Mouse (Mus musculus) megakaryocyte, embryonic 14.5 days (primary cell): Measurements from ENCODE around the gene Trim41. TPM values are rescaled to one million over a fixed set of nuclear protein-coding genes. Genes with fewer than 3 reads are reported as not detected.
"Not testable (repeated sequence)": the region's sequence is repeated elsewhere in the genome, so short reads cannot be mapped to it uniquely, and the experiment has no call there.

Experiments
- H3K27me3 ChIP-seq: replicated peaks from 2 replicates; pipeline ENCODE3; 2012; ENCODE audit warnings: inconsistent platforms
- H3K36me3 ChIP-seq: replicated peaks from 2 replicates; pipeline ENCODE3; 2012; ENCODE audit warnings: low read length, inconsistent platforms, mixed read lengths
- H3K4me1 ChIP-seq: 2 replicates; pipeline ENCODE4 v1.6.1; 2012; ENCODE audit warnings: inconsistent platforms
- H3K4me3 ChIP-seq: replicated peaks from 2 replicates; pipeline ENCODE3; 2012; ENCODE audit warnings: moderate library complexity, mild to moderate bottlenecking, inconsistent platforms
- H3K9me3 ChIP-seq: 2 replicates; pipeline ENCODE4 v1.6.1; 2012; ENCODE audit warnings: inconsistent platforms
- FLI1 ChIP-seq: IDR thresholded peaks from 2 replicates; pipeline ENCODE4 v1.6.1; 2012; ENCODE audit warnings: low read length, inconsistent platforms, mixed read lengths
- GATA1 ChIP-seq: IDR thresholded peaks from 3 replicates; pipeline ENCODE4 v1.6.1; 2012; ENCODE audit warnings: mixed read lengths, low read length, inconsistent platforms, borderline replicate concordance
- polyA plus RNA-seq: library from polyadenylated mRNA; stranded (reverse); fragments of >175 nt; gene quantifications from 2 replicates; pipeline ENCODE4 v1.2.3, GENCODE M21; 2012; ENCODE audit warnings: low replicate concordance; ENCODE audit not compliant: insufficient read depth

Gene Trim41
- polyA plus RNA-seq, 1 experiment: 56.2 TPM

GRCm38 (mm10) chr11:48850240-48850639, 33.1 kb upstream of the Trim41 start:
- Histone ChIP-seq H3K4me3 (no peak overlapping the region), H3K9me3 (peaks cover 8% of the 10 kb centered on the region), H3K4me1 (peaks cover 59% of the 10 kb centered on the region), H3K27me3 (peaks cover 9% of the 10 kb centered on the region), H3K36me3 (peaks cover 8% of the 10 kb centered on the region)
- no peak for TF ChIP-seq FLI1
- TF ChIP-seq GATA1: no peak

GRCm38 (mm10) chr11:48846881-48847280, 29.7 kb upstream of the Trim41 start:
- Histone ChIP-seq H3K4me3 (no peak overlapping the region), H3K27me3 (peaks cover 9% of the 10 kb centered on the region), H3K9me3 (peaks cover 8% of the 10 kb centered on the region), H3K4me1 (peaks cover 38% of the 10 kb centered on the region), H3K36me3 (peaks cover 8% of the 10 kb centered on the region)
- TF ChIP-seq FLI1 (no peak), GATA1 (no peak)

GRCm38 (mm10) chr11:48846362-48846761, 29.2 kb upstream of the Trim41 start:
- not testable (repeated sequence) for H3K27me3 ChIP-seq, H3K4me3 ChIP-seq, H3K36me3 ChIP-seq, H3K9me3 ChIP-seq
- peaks cover 40% of the 10 kb centered on the region for H3K4me1 ChIP-seq

- Histone ChIP-seq H3K27me3 (peaks cover 9% of the 10 kb centered on the region), H3K4me3 (no peak overlapping the region), H3K36me3 (peaks cover 9% of the 10 kb centered on the region), H3K4me1 (peaks cover 40% of the 10 kb centered on the region), H3K9me3 (no peaks in the 10 kb centered on the region)
- TF ChIP-seq FLI1 (no peak), GATA1 (no peak)
Measured at GRCm38 (mm10) chr11:48845244-48845815, 28.2 kb upstream of the Trim41 start.

GRCm38 (mm10) chr11:48844309-48844708, 27.2 kb upstream of the Trim41 start:
- H3K9me3 ChIP-seq: no peaks in the 10 kb centered on the region
- H3K27me3 ChIP-seq: peaks cover 4% of the 10 kb centered on the region
- H3K36me3 ChIP-seq: peaks cover 5% of the 10 kb centered on the region
- TF ChIP-seq GATA1: no peak
- TF ChIP-seq FLI1: no peak
- no peak overlapping the region for H3K4me3 ChIP-seq
- peaks cover 32% of the 10 kb centered on the region for H3K4me1 ChIP-seq

- no peaks in the 10 kb centered on the region for H3K9me3 ChIP-seq
- no peak overlapping the region for H3K4me3 ChIP-seq
- H3K4me1 ChIP-seq: peaks cover 35% of the 10 kb centered on the region
- no peaks in the 10 kb centered on the region for H3K27me3 ChIP-seq
- TF ChIP-seq GATA1 (no peak), FLI1 (no peak)
- peaks cover 5% of the 10 kb centered on the region for H3K36me3 ChIP-seq
Measured at GRCm38 (mm10) chr11:48843202-48843601, 26.0 kb upstream of the Trim41 start.

- TF ChIP-seq GATA1 (no peak), FLI1 (no peak)
- H3K4me3 ChIP-seq: no peak overlapping the region
- H3K9me3 ChIP-seq: no peaks in the 10 kb centered on the region
- peaks cover 36% of the 10 kb centered on the region for H3K4me1 ChIP-seq
- no peaks in the 10 kb centered on the region for H3K27me3 ChIP-seq
- peaks cover 5% of the 10 kb centered on the region for H3K36me3 ChIP-seq
Measured at GRCm38 (mm10) chr11:48842378-48842792, 25.2 kb upstream of the Trim41 start.

- peaks cover 40% of the 10 kb centered on the region for H3K4me1 ChIP-seq
- no peaks in the 10 kb centered on the region for H3K9me3 ChIP-seq
- peaks cover 5% of the 10 kb centered on the region for H3K27me3 ChIP-seq
- H3K36me3 ChIP-seq: peaks cover 5% of the 10 kb centered on the region
- TF ChIP-seq FLI1: no peak
- no peak for TF ChIP-seq GATA1
- H3K4me3 ChIP-seq: no peak overlapping the region
Measured at GRCm38 (mm10) chr11:48841213-48841612, 24.1 kb upstream of the Trim41 start.

- no peak overlapping the region for H3K4me3 ChIP-seq
- H3K4me1 ChIP-seq: peaks cover 40% of the 10 kb centered on the region
- TF ChIP-seq FLI1 (no peak), GATA1 (no peak)
- H3K27me3 ChIP-seq: peaks cover 5% of the 10 kb centered on the region
- peaks cover 5% of the 10 kb centered on the region for H3K36me3 ChIP-seq
- no peaks in the 10 kb centered on the region for H3K9me3 ChIP-seq
Measured at GRCm38 (mm10) chr11:48840805-48841204, 23.7 kb upstream of the Trim41 start.

GRCm38 (mm10) chr11:48838879-48839680, 21.9 kb upstream of the Trim41 start:
- Histone ChIP-seq H3K9me3 (no peaks in the 10 kb centered on the region), H3K4me3 (peak overlapping the region; percentile 99), H3K4me1 (peaks cover 46% of the 10 kb centered on the region), H3K27me3 (peaks cover 5% of the 10 kb centered on the region), H3K36me3 (peaks cover 5% of the 10 kb centered on the region)
- TF ChIP-seq GATA1 (no peak), FLI1 (no peak)
